Mouse (Mus musculus) liver, postnatal 0 days (tissue): ENCODE data around the gene Hist1h2ac. TPM values are rescaled to one million over a fixed set of nuclear protein-coding genes. Genes with fewer than 3 reads are reported as not detected.
A peak's percentile ranks its signal among the peaks of the same experiment; 100 is the strongest.
"Not testable (repeated sequence)": the region's sequence is repeated elsewhere in the genome, so short reads cannot be mapped to it uniquely, and the experiment has no call there.

Source experiments
- ATAC-seq: fragments of 200-750 bp; cut with Nextera tagmentation; 2 replicates; pipeline ENCODE4 v1.8.0; 2017; ENCODE audit warnings: mild to moderate bottlenecking, moderate library complexity
- DNase-seq: peaks from one replicate; pipeline ENCODE4 v3.0.0-alpha.2; 2016
- H3K27ac ChIP-seq: fragments of 300-500 bp; sonication (generic); 2 replicates; pipeline ENCODE4 v1.5.1; 2014; ENCODE audit warnings: antibody characterized with exemption, moderate library complexity, mild to moderate bottlenecking, low read depth
- H3K27me3 ChIP-seq: fragments of 300-500 bp; sonication (generic); 2 replicates; pipeline ENCODE4 v1.6.1; 2014; ENCODE audit warnings: low read length, control low read depth, mixed read lengths; ENCODE audit not compliant: insufficient read depth
- H3K36me3 ChIP-seq: fragments of 300-500 bp; sonication (generic); replicated peaks from 2 replicates; pipeline ENCODE4 v1.6.1; 2014; ENCODE audit warnings: mild to moderate bottlenecking, control low read depth, low read length, moderate library complexity, mixed read lengths; ENCODE audit not compliant: insufficient read depth
- H3K4me1 ChIP-seq: fragments of 300-500 bp; sonication (generic); 2 replicates; pipeline ENCODE4 v1.6.1; 2014; ENCODE audit warnings: antibody characterized with exemption, mild to moderate bottlenecking, control low read depth; ENCODE audit not compliant: insufficient read depth
- H3K4me2 ChIP-seq: fragments of 300-500 bp; sonication (generic); 2 replicates; pipeline ENCODE4 v1.6.1; 2014; ENCODE audit warnings: low read depth, mild to moderate bottlenecking, low read length, moderate library complexity, mixed read lengths
- H3K4me3 ChIP-seq: fragments of 300-500 bp; sonication (generic); 2 replicates; pipeline ENCODE4 v1.5.1; 2014; ENCODE audit warnings: low read depth, low read length
- H3K9ac ChIP-seq: fragments of 300-500 bp; sonication (generic); replicated peaks from 2 replicates; pipeline ENCODE4 v1.6.1; 2014; ENCODE audit warnings: mild to moderate bottlenecking, moderate library complexity
- H3K9me3 ChIP-seq: fragments of 300-500 bp; sonication (generic); 2 replicates; pipeline ENCODE4 v1.6.1; 2016; ENCODE audit warnings: mild to moderate bottlenecking, control low read depth, low read length, mixed read lengths
- CTCF ChIP-seq: sonication (generic); IDR thresholded peaks from 2 replicates; pipeline ENCODE4 v1.5.1; 2016; ENCODE audit warnings: antibody characterized with exemption, low read depth
- EP300 ChIP-seq: IDR thresholded peaks from 2 replicates; pipeline ENCODE4 v1.6.1; 2016; ENCODE audit warnings: antibody characterized with exemption, low read depth, mild to moderate bottlenecking
- WGBS: fragments of 180-500 bp; shearing (Covaris S2); extraction: QIAGEN DNeasy Blood & Tissue Kit; methylation state at CpG from one replicate; pipeline ENCODE4 v1.1.7; 2014; ENCODE audit not compliant: insufficient replicate concordance; 5-methylcytosine and 5-hydroxymethylcytosine counted together
- polyA plus RNA-seq: library from polyadenylated mRNA; unstranded; fragments of >200 nt; fragmentation: Nextera tagmentation; extraction: Ambion mirVana; gene quantifications from 2 replicates; pipeline ENCODE4 v1.2.1, GENCODE M21; 2015

Hist1h2ac gene
- polyA plus RNA-seq, 1 experiment from 2014 or later, result 0.88 TPM

DNA sequence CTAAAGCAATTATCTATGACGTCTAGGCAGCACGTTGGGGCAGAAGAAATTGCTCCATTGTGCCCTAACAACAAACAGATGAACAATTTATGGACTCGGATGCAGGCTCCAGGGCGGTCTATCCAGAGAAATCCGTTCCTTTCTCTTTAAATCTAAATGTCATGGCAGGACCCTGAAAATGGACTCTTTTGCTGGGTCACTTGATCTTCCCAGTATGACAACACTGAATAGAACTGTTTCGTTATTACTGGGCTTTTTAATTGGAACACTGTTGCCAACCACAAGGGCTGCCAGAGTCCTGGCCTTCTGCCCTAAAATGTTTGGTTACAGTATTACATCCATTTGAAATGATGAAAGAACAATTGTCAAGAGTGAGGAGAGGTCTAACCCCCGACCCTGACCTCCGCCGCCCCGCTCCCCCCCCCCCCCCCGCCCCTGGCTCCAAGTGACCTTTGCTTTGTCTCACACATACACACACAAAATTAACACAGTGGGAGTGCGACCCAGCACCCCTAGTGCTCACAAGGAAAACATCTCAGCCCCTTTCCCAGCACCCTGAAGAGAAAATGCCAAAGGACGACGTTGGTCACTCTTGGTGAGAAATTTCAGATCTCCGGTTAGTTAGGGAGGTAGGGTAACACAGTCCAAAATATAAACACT lies 26.1 kb upstream of the Hist1h2ac start:
- DNase-seq (no peak), ATAC-seq (peak; percentile 58)

DNA sequence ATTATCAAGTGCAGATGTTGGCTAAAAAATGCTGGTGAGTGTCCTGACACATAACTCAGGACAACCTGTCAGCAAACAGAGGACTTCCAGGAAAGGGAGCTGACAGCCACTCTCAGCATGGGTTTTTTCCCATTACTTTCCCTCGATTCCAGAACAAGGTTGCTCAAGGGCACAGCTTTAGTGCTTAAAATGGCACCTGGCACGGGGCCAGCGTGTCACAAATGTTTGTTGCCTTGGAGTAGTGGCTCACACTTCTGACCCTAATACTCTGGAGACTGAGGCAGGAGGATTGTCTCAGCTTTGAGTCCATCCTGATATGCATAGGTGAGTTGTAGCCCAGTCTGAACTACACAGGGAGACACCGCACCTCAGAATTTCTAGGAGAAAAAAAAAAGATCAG lies 24.9 kb upstream of the Hist1h2ac start:
- Histone ChIP-seq H3K4me1 (peaks cover 14% of the 10 kb centered on the region; the same call in 1 of the 2 replicates), H3K9ac (no peak overlapping the region), H3K4me3 (no peak overlapping the region), H3K27me3 (no peaks in the 10 kb centered on the region), H3K9me3 (no peaks in the 10 kb centered on the region), H3K27ac (no peak overlapping the region), H3K4me2 (no peak overlapping the region), H3K36me3 (no peaks in the 10 kb centered on the region)
- DNase-seq (peak; percentile 28), ATAC-seq (no peak)
- 65% methylated on average over 4 of the region's 4 CpGs for WGBS
- TF ChIP-seq EP300, result no peak
- no peak for TF ChIP-seq CTCF

More for the DNA sequence above, 26.1 kb upstream of the Hist1h2ac start:
- 30% methylated on average over 15 of the region's 15 CpGs for WGBS
- no peaks in the 10 kb centered on the region for H3K36me3 ChIP-seq
- H3K27ac ChIP-seq, result peak overlapping the region; percentile 93
- peaks cover 14% of the 10 kb centered on the region; the same call in 1 of the 2 replicates for H3K4me1 ChIP-seq
- peak overlapping the region; percentile 74 for H3K4me2 ChIP-seq
- H3K4me3 ChIP-seq, result peak overlapping the region; percentile 51
- H3K27me3 ChIP-seq, result no peaks in the 10 kb centered on the region
- H3K9me3 ChIP-seq, result no peaks in the 10 kb centered on the region
- TF ChIP-seq CTCF (no peak), EP300 (no peak)
- peak overlapping the region; percentile 74 for H3K9ac ChIP-seq

DNA sequence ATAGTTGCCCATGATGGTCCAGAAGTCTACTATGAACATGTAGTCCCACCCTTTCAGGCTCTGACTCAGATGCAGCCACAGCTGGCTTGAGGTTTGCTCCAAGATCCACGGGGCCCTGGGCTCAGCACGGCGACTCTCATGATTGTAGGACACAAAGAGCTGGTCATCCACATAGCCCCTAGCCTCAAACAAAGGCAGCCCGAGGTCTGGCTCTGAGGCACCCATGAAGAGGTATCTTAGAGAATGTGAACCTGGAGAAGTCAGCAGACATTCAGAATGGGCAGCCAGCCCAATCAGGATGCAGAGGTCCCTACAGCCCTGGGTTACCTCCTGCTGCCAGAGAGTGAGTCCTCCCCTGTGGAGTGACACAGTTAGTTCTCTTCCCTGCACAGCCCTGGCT lies 24.3 kb upstream of the Hist1h2ac start:
- H3K36me3 ChIP-seq, result no peaks in the 10 kb centered on the region
- TF ChIP-seq CTCF (no peak), EP300 (no peak)
- H3K27ac ChIP-seq, result no peak overlapping the region
- no peak overlapping the region for H3K9ac ChIP-seq
- peaks cover 14% of the 10 kb centered on the region; the same call in 1 of the 2 replicates for H3K4me1 ChIP-seq
- no peak overlapping the region for H3K4me3 ChIP-seq
- no peak overlapping the region for H3K4me2 ChIP-seq
- no peak for ATAC-seq
- peak; percentile 11 for DNase-seq
- no peaks in the 10 kb centered on the region for H3K27me3 ChIP-seq
- no peaks in the 10 kb centered on the region for H3K9me3 ChIP-seq
- 78% methylated on average over 4 of the region's 4 CpGs for WGBS

DNA sequence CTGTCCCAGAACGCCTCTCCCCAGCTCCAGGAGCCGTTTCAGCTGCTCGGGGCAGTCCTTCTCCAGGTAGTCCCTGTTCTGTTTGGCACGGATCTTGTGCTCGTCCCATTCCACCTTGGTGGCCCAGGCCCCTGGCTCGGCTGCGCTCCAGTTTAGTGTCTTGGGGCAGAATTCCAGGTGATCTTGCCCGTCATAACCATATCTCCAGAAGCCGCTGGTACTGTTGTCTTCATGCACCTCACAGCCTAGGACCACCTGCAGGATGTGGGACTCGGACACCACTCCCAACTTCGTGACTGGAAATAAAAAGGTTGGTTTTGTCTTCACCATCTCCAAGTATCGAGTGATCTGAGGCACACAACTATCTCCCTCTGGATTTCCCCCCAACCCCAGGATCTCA lies 23.0 kb upstream of the Hist1h2ac start:
- DNase-seq, result peak; percentile 9
- no peak overlapping the region for H3K9ac ChIP-seq
- ATAC-seq, result no peak
- no peak for TF ChIP-seq EP300
- TF ChIP-seq CTCF, result no peak
- H3K4me3 ChIP-seq, result no peak overlapping the region
- H3K4me1 ChIP-seq, result peaks cover 9% of the 10 kb centered on the region; the same call in 1 of the 2 replicates
- no peaks in the 10 kb centered on the region for H3K27me3 ChIP-seq
- H3K36me3 ChIP-seq, result no peaks in the 10 kb centered on the region
- H3K4me2 ChIP-seq, result no peak overlapping the region
- no peak overlapping the region for H3K27ac ChIP-seq
- no peaks in the 10 kb centered on the region for H3K9me3 ChIP-seq
- 86% methylated on average over 12 of the region's 12 CpGs for WGBS

DNA sequence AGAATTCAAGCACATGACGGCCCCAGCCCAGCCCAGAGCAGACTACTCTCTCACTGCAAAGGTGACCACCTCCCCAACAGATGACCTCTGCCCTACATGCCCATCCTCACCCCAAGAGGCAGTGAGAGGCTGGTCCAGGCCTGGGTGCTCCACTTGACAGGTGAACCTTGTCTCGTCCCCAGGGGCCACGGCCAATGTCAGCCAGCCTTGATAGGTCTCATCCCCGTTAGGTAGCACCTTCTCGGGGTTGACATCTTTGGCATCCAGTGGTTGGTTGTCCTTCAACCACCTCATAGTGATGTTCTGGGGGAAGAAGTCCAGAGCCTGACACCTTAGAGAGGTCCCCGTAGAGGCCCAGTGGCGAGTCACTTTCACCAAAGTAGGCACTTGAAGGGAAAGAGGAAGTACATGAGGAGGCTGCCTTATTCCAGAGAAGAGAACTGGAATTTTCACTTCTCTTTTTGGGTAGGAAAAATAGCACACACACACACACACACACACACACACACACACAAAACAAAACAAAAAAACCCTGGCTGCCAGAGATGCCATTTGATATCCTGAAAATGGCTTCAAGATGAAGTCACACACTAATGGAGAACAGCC lies 22.1 kb upstream of the Hist1h2ac start:
- H3K9me3 ChIP-seq, result no peaks in the 10 kb centered on the region
- peaks cover 9% of the 10 kb centered on the region; the same call in 1 of the 2 replicates for H3K4me1 ChIP-seq
- H3K9ac ChIP-seq, result no peak overlapping the region
- H3K4me2 ChIP-seq, result no peak overlapping the region
- no peak overlapping the region for H3K4me3 ChIP-seq
- ATAC-seq (no peak), DNase-seq (peak; percentile 12)
- TF ChIP-seq EP300 (no peak), CTCF (no peak)
- no peaks in the 10 kb centered on the region for H3K27me3 ChIP-seq
- 72% methylated on average over 7 of the region's 7 CpGs for WGBS
- no peaks in the 10 kb centered on the region for H3K36me3 ChIP-seq
- no peak overlapping the region for H3K27ac ChIP-seq

DNA sequence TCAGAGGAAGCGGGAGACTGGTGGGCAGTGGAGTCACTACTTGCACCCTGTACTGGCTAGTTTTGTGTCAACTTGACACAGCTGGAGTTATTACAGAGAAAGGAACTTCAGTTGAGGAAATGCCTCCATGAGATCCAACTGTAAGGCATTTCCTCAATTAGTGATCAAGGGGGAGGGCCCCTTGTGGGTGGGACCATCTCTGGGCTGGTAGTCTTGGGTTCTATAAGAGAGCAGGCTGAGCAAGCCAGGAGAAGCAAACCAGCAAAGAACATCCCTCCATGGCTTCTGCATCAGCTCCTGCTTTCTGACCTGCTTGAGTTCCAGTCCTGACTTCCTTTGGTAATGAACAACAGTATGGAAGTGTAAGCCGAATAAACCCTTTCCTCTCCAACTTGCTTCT lies 19.1 kb upstream of the Hist1h2ac start:
- not testable (repeated sequence) for H3K27me3 ChIP-seq, H3K9me3 ChIP-seq, ATAC-seq, H3K4me2 ChIP-seq, H3K4me1 ChIP-seq, H3K9ac ChIP-seq, DNase-seq, H3K4me3 ChIP-seq, H3K36me3 ChIP-seq
- 74% methylated on average over 2 of the region's 2 CpGs for WGBS
- H3K27ac ChIP-seq, result 0 out of 2 replicates have a peak overlapping the region, but pooled peaks have one; percentile 52
